Mouse (Mus musculus): ENCODE results near the gene Ebi3.

GRCm38 (mm10) chr17:55999794-56000499 is 47.5 kb downstream of the Ebi3 start:
- TF ChIP-seq CTCF (IDR thresholded peaks at IDR 0.05; ENCODE audit: borderline replicate concordance, insufficient read depth, low read length) = no peak
- no peak for TF ChIP-seq POLR2A (IDR thresholded peaks at IDR 0.05; ENCODE audit: low read depth, low read length)
